Mouse (Mus musculus) embryonic facial prominence, embryonic 14.5 days (tissue): ENCODE data around the gene Zfp951. TPM values are rescaled to one million over a fixed set of nuclear protein-coding genes. Genes with fewer than 3 reads are reported as not detected.
A peak's percentile ranks its signal among the peaks of the same experiment; 100 is the strongest.
"Not testable (repeated sequence)": the region's sequence is repeated elsewhere in the genome, so short reads cannot be mapped to it uniquely, and the experiment has no call there.

ENCODE experiments used
- ATAC-seq: fragments of 200-750 bp; cut with Nextera tagmentation; 2 replicates; pipeline ENCODE4 v1.8.0; 2017; ENCODE audit warnings: low read depth, moderate number of reproducible peaks, moderate TSS enrichment
- DNase-seq: peaks from one replicate; pipeline ENCODE4 v3.0.0-alpha.2; 2015; ENCODE audit warnings: low spot score
- H3K27ac ChIP-seq: fragments of 300-500 bp; sonication (generic); replicated peaks from 2 replicates; pipeline ENCODE4 v1.5.1; 2014; ENCODE audit warnings: low read depth, mild to moderate bottlenecking, low read length, moderate library complexity
- H3K27me3 ChIP-seq: fragments of 300-500 bp; sonication (generic); replicated peaks from 2 replicates; pipeline ENCODE4 v1.6.1; 2014; ENCODE audit warnings: low read length; ENCODE audit not compliant: control insufficient read depth, insufficient read depth
- H3K36me3 ChIP-seq: fragments of 300-500 bp; sonication (generic); 2 replicates; pipeline ENCODE4 v1.6.1; 2014; ENCODE audit warnings: low read length, mixed read lengths; ENCODE audit not compliant: control insufficient read depth, insufficient read depth
- H3K4me1 ChIP-seq: fragments of 300-500 bp; sonication (generic); 2 replicates; pipeline ENCODE4 v1.6.1; 2014; ENCODE audit warnings: antibody characterized with exemption, low read length; ENCODE audit not compliant: control insufficient read depth, insufficient read depth
- H3K4me2 ChIP-seq: fragments of 300-500 bp; sonication (generic); 2 replicates; pipeline ENCODE4 v1.6.1; 2014; ENCODE audit warnings: low read depth, mild to moderate bottlenecking, low read length, moderate library complexity, mixed read lengths
- H3K4me3 ChIP-seq: fragments of 300-500 bp; sonication (generic); 2 replicates; pipeline ENCODE4 v1.5.1; 2014; ENCODE audit warnings: low read depth, mild to moderate bottlenecking, low read length
- H3K9ac ChIP-seq: fragments of 300-500 bp; sonication (generic); 2 replicates; pipeline ENCODE4 v1.6.1; 2014; ENCODE audit warnings: low read depth, mild to moderate bottlenecking, low read length, moderate library complexity, mixed read lengths
- H3K9me3 ChIP-seq: fragments of 300-500 bp; sonication (generic); 2 replicates; pipeline ENCODE4 v1.6.1; 2016; ENCODE audit warnings: low read length; ENCODE audit not compliant: control insufficient read depth
- whole genome bisulfite sequencing: fragments of 180-500 bp; shearing (Covaris S2); extraction: QIAGEN DNeasy Blood & Tissue Kit; methylation state at CpG from one replicate; pipeline ENCODE4 v1.1.7; 2014; 5-methylcytosine and 5-hydroxymethylcytosine counted together
- polyA plus RNA-seq: library from polyadenylated mRNA; unstranded; fragments of >200 nt; fragmentation: Nextera tagmentation; extraction: Ambion mirVana; gene quantifications from 2 replicates; pipeline ENCODE4 v1.2.1, GENCODE M21; 2014

The Zfp951 gene
- 3.4 and 4.4 TPM in 2 replicates for polyA plus RNA-seq

DNA sequence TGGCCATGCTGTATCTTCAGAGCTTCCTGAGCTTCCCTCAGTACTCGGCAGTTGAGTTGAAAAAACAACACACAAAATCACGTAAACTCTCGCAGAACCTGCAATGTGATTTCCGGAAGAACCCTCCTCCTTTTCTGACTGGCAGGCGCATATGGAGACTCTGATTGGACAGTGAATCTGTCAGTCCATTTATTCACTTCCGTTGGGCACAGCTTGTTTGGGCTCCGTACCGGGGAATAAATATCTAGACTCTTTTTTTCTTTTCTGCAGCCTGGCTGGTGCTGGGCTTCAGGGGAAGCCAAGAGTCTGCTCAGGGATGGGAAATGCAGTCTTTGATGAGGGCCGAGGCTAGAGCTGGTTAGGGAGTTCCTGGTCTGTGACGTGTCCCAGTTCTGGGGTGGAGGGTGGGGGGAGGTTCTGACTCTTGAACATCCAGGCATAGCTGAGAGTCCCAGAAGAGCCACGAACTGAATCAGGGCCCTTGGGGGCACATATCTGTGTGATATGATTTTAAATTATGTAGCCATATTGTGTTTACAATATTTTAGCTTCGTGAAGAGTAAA is at the start of gene Zfp951:
TSS of gene Zfp951 (minus strand) at position 109 of the 564 bp plus-strand sequence.
- not testable (repeated sequence) for H3K36me3 ChIP-seq, H3K4me1 ChIP-seq, H3K27me3 ChIP-seq, H3K4me2 ChIP-seq, H3K27ac ChIP-seq, H3K9ac ChIP-seq, H3K9me3 ChIP-seq
- WGBS = 37% methylated on average over 10 of the region's 12 CpGs
- H3K4me3 ChIP-seq = peak within 1 kb of the TSS; percentile 25; the same call in 1 of the 2 replicates
- ATAC-seq (peak; percentile 91), DNase-seq (peak; percentile 73)

DNA sequence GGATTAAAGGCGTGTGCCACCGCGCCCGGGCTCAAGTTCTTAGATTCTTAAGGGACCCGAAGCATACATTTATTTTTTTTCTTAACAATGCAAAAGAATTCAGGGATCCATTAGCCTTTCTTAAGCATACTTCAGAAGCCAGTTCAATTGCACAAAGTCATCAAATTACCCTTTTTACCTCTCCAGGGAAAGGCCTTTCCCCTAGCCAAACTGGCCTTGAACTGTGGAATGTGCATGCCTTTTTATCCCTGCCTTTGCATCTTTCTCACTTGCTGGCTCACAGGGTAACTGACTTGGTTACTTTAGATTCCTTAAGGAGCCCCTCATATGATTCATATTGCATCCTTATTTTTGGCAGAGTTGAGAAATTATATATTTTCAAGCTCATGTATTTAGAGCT is 46.7 kb upstream of the Zfp951 start:
- not testable (repeated sequence) for H3K27me3 ChIP-seq, H3K27ac ChIP-seq, H3K4me1 ChIP-seq, ATAC-seq, H3K4me3 ChIP-seq, DNase-seq, H3K9ac ChIP-seq, H3K4me2 ChIP-seq, H3K9me3 ChIP-seq, H3K36me3 ChIP-seq
- 82% methylated on average over 5 of the region's 5 CpGs for WGBS

DNA sequence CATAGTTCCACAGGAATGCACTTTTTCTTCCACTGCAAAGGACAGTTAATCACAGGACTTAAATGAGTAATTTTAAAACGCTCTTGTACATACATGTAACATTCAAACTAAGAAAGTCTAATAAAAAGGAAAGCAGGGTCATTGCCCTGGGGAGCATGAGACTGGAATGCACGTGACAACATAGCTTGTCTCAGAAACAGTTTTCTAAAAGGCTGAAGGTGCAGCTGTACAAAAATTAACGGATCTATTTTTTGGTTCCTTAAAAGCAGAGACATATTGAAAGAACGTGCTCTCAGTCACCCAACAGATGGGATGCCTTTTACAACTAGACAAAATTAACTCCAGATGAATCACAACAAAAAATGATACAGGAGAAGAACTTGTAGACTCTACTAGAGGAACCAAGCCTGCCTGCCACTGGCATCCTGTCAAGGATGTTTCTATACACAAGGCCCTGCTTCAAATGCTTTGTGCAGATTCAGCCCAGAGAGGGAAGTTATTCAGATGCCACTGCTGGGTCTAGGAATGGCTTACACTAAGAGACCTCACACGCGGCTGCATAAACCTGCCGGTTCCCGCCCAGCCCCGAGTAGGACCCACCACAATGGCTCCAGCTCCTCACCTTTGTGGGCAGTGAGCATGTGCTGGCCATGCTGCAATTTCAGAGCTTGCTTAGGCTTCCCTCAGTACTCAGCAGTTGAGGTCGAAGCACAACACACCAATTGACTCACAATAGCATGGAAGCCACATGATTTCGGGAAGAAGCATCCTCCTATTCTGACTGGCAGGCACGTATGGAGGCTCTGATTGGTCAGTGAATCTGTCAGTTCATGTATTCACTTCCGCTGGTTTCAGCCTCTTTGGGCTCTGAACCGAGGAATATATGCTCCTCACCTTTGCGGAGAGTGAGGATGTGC is 567 bp downstream of the Zfp951 start:
- not testable (repeated sequence) for H3K4me1 ChIP-seq, DNase-seq, H3K4me2 ChIP-seq, H3K36me3 ChIP-seq, H3K27me3 ChIP-seq, H3K27ac ChIP-seq, H3K9ac ChIP-seq
- Histone ChIP-seq H3K4me3 (peak overlapping the region; percentile 25; the same call in 1 of the 2 replicates), H3K9me3 (0 out of 2 replicates have a peak, but pooled peaks cover 11% of the 10 kb centered on the region)
- peak; percentile 77 for ATAC-seq
- 62% methylated on average over 10 of the region's 15 CpGs for WGBS

DNA sequence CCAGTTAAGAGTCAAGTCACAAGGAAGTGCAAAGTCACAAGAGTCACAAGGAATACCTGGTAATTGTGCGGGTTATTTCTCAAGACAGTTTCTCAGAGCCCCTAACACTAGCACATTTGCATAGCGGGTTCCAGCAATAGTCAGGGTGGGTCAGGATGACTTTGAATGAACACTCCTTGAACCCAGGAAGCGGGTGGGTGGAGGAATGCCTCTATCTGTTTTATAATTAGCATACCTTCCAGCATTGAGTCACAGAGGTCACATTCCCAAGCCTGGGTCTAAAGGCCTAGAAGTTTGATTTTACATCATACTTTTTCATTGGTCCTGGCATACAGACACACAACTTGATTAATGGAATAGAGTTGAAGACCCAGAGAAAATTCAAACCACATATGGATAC is 5.3 kb downstream of the Zfp951 start:
- WGBS = 91% methylated on average over 3 of the region's 3 CpGs

DNA sequence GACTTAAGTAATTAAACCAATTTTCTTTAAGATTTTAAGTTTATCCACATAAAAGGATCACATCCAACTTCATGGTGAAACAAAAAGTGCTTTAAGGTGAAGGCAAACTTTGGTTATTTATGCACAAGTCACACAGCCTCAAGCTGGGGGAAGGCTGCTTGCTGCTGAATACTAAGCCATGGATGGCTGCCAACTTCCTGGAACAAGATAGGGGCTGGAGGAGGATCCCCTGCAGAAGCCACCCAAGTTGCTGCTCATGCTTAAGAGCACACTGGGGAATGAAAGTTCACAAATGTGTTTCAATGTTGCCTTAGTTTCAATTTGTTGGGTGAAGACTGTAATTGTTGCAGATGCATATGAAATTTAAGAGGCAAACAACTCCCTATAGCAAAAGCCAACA is 26.5 kb downstream of the Zfp951 start:
- peaks cover 42% of the 10 kb centered on the region for H3K9me3 ChIP-seq
- H3K36me3 ChIP-seq = no peaks in the 10 kb centered on the region
- DNase-seq (peak; percentile 9), ATAC-seq (no peak)
- H3K27ac ChIP-seq = no peak overlapping the region
- H3K4me2 ChIP-seq = no peak overlapping the region
- H3K9ac ChIP-seq = no peak overlapping the region
- H3K4me3 ChIP-seq = no peak overlapping the region
- H3K27me3 ChIP-seq = no peaks in the 10 kb centered on the region
- no peaks in the 10 kb centered on the region for H3K4me1 ChIP-seq

More for the DNA sequence above, 5.3 kb downstream of the Zfp951 start:
- not testable (repeated sequence) for H3K27me3 ChIP-seq, ATAC-seq, H3K36me3 ChIP-seq, H3K27ac ChIP-seq, DNase-seq, H3K4me3 ChIP-seq, H3K4me1 ChIP-seq, H3K9ac ChIP-seq, H3K4me2 ChIP-seq
- H3K9me3 ChIP-seq = peaks cover 16% of the 10 kb centered on the region

DNA sequence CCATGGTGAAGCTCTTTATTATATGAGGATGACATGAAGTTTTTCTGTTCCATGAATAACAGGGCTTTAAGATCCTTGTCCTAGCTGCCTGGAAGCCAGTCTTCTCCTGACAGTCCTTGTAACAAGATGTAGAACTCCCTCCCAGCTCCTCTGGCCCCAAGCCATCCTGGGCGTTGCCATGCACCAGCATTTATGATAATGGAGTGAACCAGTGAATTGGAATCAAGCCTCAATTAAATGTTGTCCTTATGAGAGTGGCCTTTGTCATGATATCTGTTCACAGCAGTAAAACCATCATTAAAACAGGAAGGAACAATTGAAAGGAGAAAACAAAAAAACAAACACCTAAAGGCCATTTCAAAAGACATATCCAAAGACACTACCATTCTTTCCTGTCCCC is 30.3 kb downstream of the Zfp951 start:
- Histone ChIP-seq H3K36me3 (no peaks in the 10 kb centered on the region), H3K27ac (no peak overlapping the region), H3K4me2 (no peak overlapping the region), H3K27me3 (no peaks in the 10 kb centered on the region), H3K4me1 (no peaks in the 10 kb centered on the region), H3K9ac (no peak overlapping the region), H3K4me3 (no peak overlapping the region), H3K9me3 (peaks cover 40% of the 10 kb centered on the region)
- ATAC-seq (no peak), DNase-seq (no peak)
- 70% methylated on average over 1 of the region's 1 CpGs for WGBS

DNA sequence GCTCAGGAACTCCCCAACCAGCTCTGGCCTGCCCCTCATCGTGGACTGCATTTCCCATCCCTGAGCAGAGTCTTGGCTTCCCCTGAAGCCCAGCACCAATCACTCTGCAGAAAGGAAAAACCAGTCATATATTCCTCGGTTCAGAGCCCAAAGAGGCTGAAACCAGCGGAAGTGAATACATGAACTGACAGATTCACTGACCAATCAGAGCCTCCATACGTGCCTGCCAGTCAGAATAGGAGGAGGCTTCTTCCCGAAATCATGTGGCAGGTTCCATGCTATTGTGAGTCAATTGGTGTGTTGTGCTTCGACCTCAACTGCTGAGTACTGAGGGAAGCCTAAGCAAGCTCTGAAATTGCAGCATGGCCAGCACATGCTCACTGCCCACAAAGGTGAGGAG is 89.7 kb downstream of the Zfp951 start:
- not testable (repeated sequence) for H3K4me2 ChIP-seq, H3K9me3 ChIP-seq, H3K27me3 ChIP-seq, ATAC-seq, H3K9ac ChIP-seq, DNase-seq, H3K4me3 ChIP-seq, H3K36me3 ChIP-seq, H3K27ac ChIP-seq, H3K4me1 ChIP-seq
- WGBS = 76% methylated on average over 6 of the region's 6 CpGs
